Mouse (Mus musculus): ENCODE data around the gene Inhbc.

- TF ChIP-seq CTCF (IDR thresholded peaks at IDR 0.05; ENCODE audit: low read depth, low read length) (no peak), POLR2A (IDR thresholded peaks at IDR 0.05; ENCODE audit: insufficient read depth, low read length) (no peak), EP300 (IDR thresholded peaks at IDR 0.05; ENCODE audit: insufficient read depth, low read depth, low read length) (no peak)
Measured at GRCm38 (mm10) chr10:127343029-127343428, 27.2 kb downstream of the Inhbc start.

Measured in ES-Bruce4 (cell line).